Mouse (Mus musculus) brain, embryonic 14.5 days (tissue): Measurements from ENCODE around the gene Fam20a.

Source experiments
- CTCF ChIP-seq: fragments of 200-500 bp; IDR thresholded peaks from 2 replicates; pipeline ENCODE4 v1.5.1; 2012; ENCODE audit warnings: inconsistent platforms, mild to moderate bottlenecking, moderate library complexity, borderline replicate concordance; ENCODE audit not compliant: insufficient read depth, insufficient read length; ENCODE audit errors: extremely low read depth
- POLR2A ChIP-seq: fragments of 200-500 bp; IDR thresholded peaks from 2 replicates; pipeline ENCODE4 v1.6.1; 2012; ENCODE audit warnings: mild to moderate bottlenecking, inconsistent platforms, borderline replicate concordance; ENCODE audit not compliant: poor library complexity, insufficient read depth, insufficient read length, severe bottlenecking; ENCODE audit errors: extremely low read depth

DNA sequence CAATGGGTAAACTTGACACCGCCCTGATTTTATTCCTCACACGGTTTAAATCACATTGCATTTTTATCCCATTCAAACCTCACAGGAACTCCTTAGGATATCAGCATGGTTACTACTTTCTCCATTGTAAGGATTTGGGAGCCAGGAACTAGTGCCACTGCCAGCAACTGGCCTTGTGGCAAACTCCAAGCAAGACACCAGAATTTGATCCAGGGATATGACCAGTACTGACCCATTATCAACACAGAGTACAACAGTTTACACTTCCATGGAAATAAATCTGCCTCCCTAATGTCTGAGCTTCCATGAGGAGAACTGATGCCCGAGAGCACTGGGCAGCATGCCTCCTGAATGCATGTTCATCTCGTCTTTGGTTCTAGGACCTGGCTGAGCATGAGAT lies 15.5 kb downstream of the Fam20a start:
- TF ChIP-seq CTCF (no peak), POLR2A (no peak)
